Mouse (Mus musculus) kidney, postnatal 0 days (tissue): ENCODE measurements around the gene Gtpbp2. TPM values are rescaled to one million over a fixed set of nuclear protein-coding genes. Genes with fewer than 3 reads are reported as not detected.
A peak's percentile ranks its signal among the peaks of the same experiment; 100 is the strongest.

Source experiments
- ATAC-seq: fragments of 200-750 bp; cut with Nextera tagmentation; replicated peaks from 2 replicates; pipeline ENCODE4 v1.8.0; 2017; ENCODE audit warnings: low read depth, moderate number of reproducible peaks, moderate TSS enrichment, moderate library complexity; ENCODE audit not compliant: low FRiP score
- DNase-seq: peaks from one replicate; pipeline ENCODE4 v3.0.0-alpha.2; 2016; ENCODE audit warnings: low spot score
- H3K27ac ChIP-seq: fragments of 300-500 bp; sonication (generic); 2 replicates; pipeline ENCODE4 v1.5.1; 2014; ENCODE audit warnings: mild to moderate bottlenecking
- H3K27me3 ChIP-seq: fragments of 300-500 bp; sonication (generic); 2 replicates; pipeline ENCODE4 v1.6.1; 2014; ENCODE audit warnings: low read length, mixed read lengths; ENCODE audit not compliant: insufficient read depth
- H3K36me3 ChIP-seq: fragments of 300-500 bp; sonication (generic); 2 replicates; pipeline ENCODE4 v1.6.1; 2014; ENCODE audit warnings: low read length, mixed read lengths; ENCODE audit not compliant: insufficient read depth
- H3K4me1 ChIP-seq: fragments of 300-500 bp; sonication (generic); replicated peaks from 2 replicates; pipeline ENCODE4 v1.6.1; 2014; ENCODE audit warnings: antibody characterized with exemption, low read length, mixed read lengths; ENCODE audit not compliant: insufficient read depth
- H3K4me2 ChIP-seq: fragments of 300-500 bp; sonication (generic); 2 replicates; pipeline ENCODE4 v1.6.1; 2014; ENCODE audit warnings: mild to moderate bottlenecking, low read length, moderate library complexity, mixed read lengths
- H3K4me3 ChIP-seq: fragments of 300-500 bp; sonication (generic); replicated peaks from 2 replicates; pipeline ENCODE4 v1.5.1; 2014; ENCODE audit warnings: low read depth, low read length
- H3K9ac ChIP-seq: fragments of 300-500 bp; sonication (generic); 2 replicates; pipeline ENCODE4 v1.6.1; 2014; ENCODE audit warnings: low read depth, low read length
- H3K9me3 ChIP-seq: fragments of 300-500 bp; sonication (generic); replicated peaks from 2 replicates; pipeline ENCODE4 v1.6.1; 2016; ENCODE audit warnings: low read length, inconsistent platforms, mixed read lengths
- CTCF ChIP-seq: IDR thresholded peaks from 2 replicates; pipeline ENCODE4 v1.5.1; 2016; ENCODE audit warnings: antibody characterized with exemption, low read depth, mild to moderate bottlenecking, moderate library complexity
- WGBS: fragments of 180-500 bp; shearing (Covaris S2); extraction: QIAGEN DNeasy Blood & Tissue Kit; methylation state at CpG from one replicate; pipeline ENCODE4 v1.1.7; 2014; 5-methylcytosine and 5-hydroxymethylcytosine counted together
- polyA plus RNA-seq: library from polyadenylated mRNA; unstranded; fragments of >200 nt; fragmentation: Nextera tagmentation; extraction: Ambion mirVana; gene quantifications from 2 replicates; pipeline ENCODE4 v1.2.1, GENCODE M21; 2015

Gtpbp2 gene
- polyA plus RNA-seq, 1 experiment from 2014 or later: 25.4 TPM

GRCm38 (mm10) chr17:46188829-46189228 is 28.0 kb downstream of the Gtpbp2 start:
- Histone ChIP-seq H3K27ac (no peak overlapping the region), H3K36me3 (peaks cover 45% of the 10 kb centered on the region), H3K9ac (no peak overlapping the region), H3K4me2 (no peak overlapping the region), H3K9me3 (no peaks in the 10 kb centered on the region), H3K4me1 (no peaks in the 10 kb centered on the region), H3K4me3 (no peak overlapping the region), H3K27me3 (no peaks in the 10 kb centered on the region)
- ATAC-seq (no peak), DNase-seq (no peak)
- TF ChIP-seq CTCF: no peak
- 92% methylated on average over 2 of the region's 2 CpGs for WGBS

DNA sequence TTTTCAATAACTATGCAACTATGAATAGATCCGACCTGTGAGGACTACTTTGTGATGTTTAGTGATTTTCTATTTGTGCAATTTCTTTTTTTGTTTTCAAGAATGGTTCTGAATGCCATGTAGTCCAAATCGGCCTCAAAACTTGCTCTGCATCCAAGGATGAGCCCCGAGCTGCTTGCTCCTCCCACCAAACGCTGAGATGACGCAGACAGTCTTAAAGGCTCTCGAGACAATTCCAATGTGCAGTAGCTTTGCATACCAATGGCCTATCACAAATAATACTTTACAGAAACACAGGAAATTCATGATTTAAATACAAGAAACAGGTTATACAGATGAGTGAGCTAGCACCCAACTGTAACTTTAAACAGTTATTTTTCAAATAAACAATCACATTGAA is 40.3 kb downstream of the Gtpbp2 start:
- no peak for TF ChIP-seq CTCF
- Histone ChIP-seq H3K27me3 (no peaks in the 10 kb centered on the region), H3K4me2 (peak overlapping the region; percentile 79), H3K27ac (no peak overlapping the region), H3K4me1 (peaks cover 14% of the 10 kb centered on the region; the same call in 1 of the 2 replicates), H3K9me3 (no peaks in the 10 kb centered on the region), H3K4me3 (no peak overlapping the region), H3K9ac (no peak overlapping the region), H3K36me3 (peaks cover 19% of the 10 kb centered on the region; the same call in 1 of the 2 replicates)
- 48% methylated on average over 6 of the region's 6 CpGs for WGBS
- no peak for ATAC-seq
- peak; percentile 13 for DNase-seq

DNA sequence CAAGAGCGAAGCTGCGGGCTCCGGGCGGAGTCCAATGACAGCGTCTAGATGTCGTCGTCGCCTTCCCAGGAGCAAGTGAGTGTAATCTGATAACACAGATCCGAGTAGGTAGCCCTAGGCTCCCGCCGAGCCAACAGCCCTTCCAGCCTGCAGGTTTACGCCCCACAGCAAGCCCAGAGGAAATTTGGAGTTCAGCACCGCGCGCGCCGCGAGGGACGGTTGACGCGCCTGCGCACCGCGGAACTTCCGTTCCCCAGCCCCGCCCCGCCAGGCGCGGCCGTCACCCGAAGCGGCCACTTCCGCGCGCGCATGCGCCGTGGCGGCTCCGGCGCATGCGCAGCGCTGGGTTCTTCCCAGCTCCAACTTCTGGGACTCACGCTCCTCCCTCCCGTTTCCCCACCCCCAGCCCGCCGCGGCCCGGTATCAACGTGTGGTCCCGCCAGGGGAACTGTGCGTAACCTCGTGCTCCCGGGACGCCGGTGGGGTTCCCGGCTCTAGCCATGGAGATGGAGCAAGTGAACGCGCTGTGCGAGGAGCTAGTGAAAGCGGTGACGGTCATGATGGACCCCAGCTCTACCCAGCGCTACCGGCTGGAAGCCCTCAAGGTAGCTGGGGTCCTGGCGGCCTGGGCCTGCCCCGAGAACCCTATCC is 41.7 kb downstream of the Gtpbp2 start, which contains the start of the genes Polh and Xpo5:
Polh (minus strand) TSS at position 225 of the 651 bp plus-strand sequence.
Xpo5 (plus strand) TSS at position 362 of the 651 bp plus-strand sequence.
- Histone ChIP-seq H3K4me1 (peaks cover 14% of the 10 kb centered on the region; the same call in 1 of the 2 replicates), H3K4me3 (peak within 1 kb of the TSS; percentile 80), H3K27ac (peak within 1 kb of the TSS; percentile 81), H3K9me3 (no peaks in the 10 kb centered on the region), H3K9ac (peak within 1 kb of the TSS; percentile 74), H3K36me3 (peaks cover 13% of the 10 kb centered on the region; the same call in 1 of the 2 replicates), H3K27me3 (no peaks in the 10 kb centered on the region), H3K4me2 (peak within 1 kb of the TSS; percentile 82)
- no peak for TF ChIP-seq CTCF
- WGBS: under 1% methylated on average over 66 of the region's 66 CpGs
- DNase-seq: peak; percentile 96
- ATAC-seq: peak; percentile 95

GRCm38 (mm10) chr17:46203078-46203477 is 42.2 kb downstream of the Gtpbp2 start:
- Histone ChIP-seq H3K4me2 (peak overlapping the region; percentile 82), H3K4me3 (peak overlapping the region; percentile 80), H3K4me1 (peaks cover 14% of the 10 kb centered on the region; the same call in 1 of the 2 replicates), H3K27me3 (no peaks in the 10 kb centered on the region), H3K9me3 (no peaks in the 10 kb centered on the region), H3K36me3 (peaks cover 14% of the 10 kb centered on the region), H3K9ac (peak overlapping the region; percentile 69), H3K27ac (peak overlapping the region; percentile 81)
- ATAC-seq (no peak), DNase-seq (peak; percentile 47)
- TF ChIP-seq CTCF: no peak
- WGBS: under 1% methylated on average over 20 of the region's 20 CpGs

GRCm38 (mm10) chr17:46206676-46207075 is 45.8 kb downstream of the Gtpbp2 start:
- H3K4me1 ChIP-seq: peaks cover 9% of the 10 kb centered on the region; the same call in 1 of the 2 replicates
- H3K36me3 ChIP-seq: peaks cover 17% of the 10 kb centered on the region
- no peak overlapping the region for H3K27ac ChIP-seq
- no peak for TF ChIP-seq CTCF
- no peak for ATAC-seq
- H3K9me3 ChIP-seq: no peaks in the 10 kb centered on the region
- no peak overlapping the region for H3K4me3 ChIP-seq
- no peak overlapping the region for H3K9ac ChIP-seq
- DNase-seq: no peak
- no peaks in the 10 kb centered on the region for H3K27me3 ChIP-seq
- no peak overlapping the region for H3K4me2 ChIP-seq

GRCm38 (mm10) chr17:46210550-46210949 is 49.7 kb downstream of the Gtpbp2 start:
- H3K9me3 ChIP-seq: no peaks in the 10 kb centered on the region
- peaks cover 42% of the 10 kb centered on the region for H3K36me3 ChIP-seq
- H3K4me2 ChIP-seq: no peak overlapping the region
- peak; percentile 24 for DNase-seq
- peak; percentile 63; the same call in 1 of the 2 replicates for ATAC-seq
- no peaks in the 10 kb centered on the region for H3K4me1 ChIP-seq
- H3K4me3 ChIP-seq: no peak overlapping the region
- no peaks in the 10 kb centered on the region for H3K27me3 ChIP-seq
- no peak overlapping the region for H3K9ac ChIP-seq
- no peak for TF ChIP-seq CTCF
- 71% methylated on average over 3 of the region's 3 CpGs for WGBS
- H3K27ac ChIP-seq: peak overlapping the region; percentile 50; the same call in 1 of the 2 replicates

Other genes with a start within 250 kb of the Gtpbp2 start
- gene Vegfa, start 128.7 kb upstream of the Gtpbp2 start, polyA plus RNA-seq: 6.3 TPM in 2 replicates
- gene Mrps18a, start 50.0 kb upstream of the Gtpbp2 start, polyA plus RNA-seq: 171 and 188 TPM in 2 replicates
- gene Rsph9, start 16.8 kb upstream of the Gtpbp2 start, polyA plus RNA-seq: 18.8 and 19.8 TPM in 2 replicates
- 32.4 and 35.6 TPM in 2 replicates for gene Mad2l1bp, start 7.5 kb upstream of the Gtpbp2 start, polyA plus RNA-seq
- 10.5 and 11.1 TPM in 2 replicates for gene Polh, start 41.6 kb downstream of the Gtpbp2 start, polyA plus RNA-seq
- gene Xpo5, start 41.8 kb downstream of the Gtpbp2 start, polyA plus RNA-seq: 23.3 and 26.7 TPM in 2 replicates
- gene Polr1c, start 87.0 kb downstream of the Gtpbp2 start, polyA plus RNA-seq: 73.5 and 79.4 TPM in 2 replicates
- gene Yipf3, start 87.0 kb downstream of the Gtpbp2 start, polyA plus RNA-seq: 112 and 117 TPM in 2 replicates
- 0.91 and 0.93 TPM in 2 replicates for gene Lrrc73, start 92.5 kb downstream of the Gtpbp2 start, polyA plus RNA-seq
- gene Tjap1, start 122.0 kb downstream of the Gtpbp2 start, polyA plus RNA-seq: 28.2 and 28.4 TPM in 2 replicates
- 0.55 and 0.88 TPM in 2 replicates for gene Dlk2, start 136.4 kb downstream of the Gtpbp2 start, polyA plus RNA-seq
- gene Abcc10, start 167.3 kb downstream of the Gtpbp2 start, polyA plus RNA-seq: 4.8 and 5.4 TPM in 2 replicates
- 6.3 and 7.6 TPM in 2 replicates for gene Zfp318, start 222.7 kb downstream of the Gtpbp2 start, polyA plus RNA-seq